Mouse (Mus musculus) brain, embryonic 14.5 days (tissue): Measurements from ENCODE around the gene Gm28047.

ENCODE experiments used
- CTCF ChIP-seq: fragments of 200-500 bp; IDR thresholded peaks from 2 replicates; pipeline ENCODE4 v1.5.1; 2012; ENCODE audit warnings: inconsistent platforms, mild to moderate bottlenecking, moderate library complexity, borderline replicate concordance; ENCODE audit not compliant: insufficient read depth, insufficient read length; ENCODE audit errors: extremely low read depth
- POLR2A ChIP-seq: fragments of 200-500 bp; IDR thresholded peaks from 2 replicates; pipeline ENCODE4 v1.6.1; 2012; ENCODE audit warnings: mild to moderate bottlenecking, inconsistent platforms, borderline replicate concordance; ENCODE audit not compliant: poor library complexity, insufficient read depth, insufficient read length, severe bottlenecking; ENCODE audit errors: extremely low read depth

DNA sequence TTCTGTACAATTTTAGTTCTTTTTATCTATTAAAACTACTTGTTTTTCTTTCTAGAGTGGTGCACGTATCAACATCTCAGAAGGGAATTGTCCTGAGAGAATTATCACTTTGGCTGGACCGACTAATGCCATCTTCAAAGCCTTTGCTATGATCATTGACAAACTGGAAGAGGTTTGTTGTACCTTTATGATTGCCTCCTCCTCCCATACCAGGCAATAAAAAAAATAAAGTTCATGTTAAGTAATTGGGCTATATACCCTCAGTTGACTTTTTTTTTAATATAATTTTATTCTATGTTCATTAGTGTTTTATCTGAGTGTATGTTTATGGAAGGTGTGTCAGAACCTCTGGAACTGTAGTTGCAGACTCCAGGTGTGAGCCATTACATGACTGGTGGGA is 150.3 kb downstream of the Gm28047 start:
- TF ChIP-seq POLR2A (no peak), CTCF (no peak)
